Mouse (Mus musculus) liver, adult 2 months (tissue): ENCODE results near the gene Rab1b.

Experiments used
- CTCF ChIP-seq: fragments of 200-500 bp; IDR thresholded peaks from 2 replicates; pipeline ENCODE4 v1.5.1; 2011; ENCODE audit warnings: low read depth, low read length, control low read depth
- POLR2A ChIP-seq: fragments of 200-500 bp; IDR thresholded peaks from 2 replicates; pipeline ENCODE4 v1.6.1; 2011; ENCODE audit warnings: low read length, control low read depth; ENCODE audit not compliant: insufficient read depth; ENCODE audit errors: extremely low read depth

DNA sequence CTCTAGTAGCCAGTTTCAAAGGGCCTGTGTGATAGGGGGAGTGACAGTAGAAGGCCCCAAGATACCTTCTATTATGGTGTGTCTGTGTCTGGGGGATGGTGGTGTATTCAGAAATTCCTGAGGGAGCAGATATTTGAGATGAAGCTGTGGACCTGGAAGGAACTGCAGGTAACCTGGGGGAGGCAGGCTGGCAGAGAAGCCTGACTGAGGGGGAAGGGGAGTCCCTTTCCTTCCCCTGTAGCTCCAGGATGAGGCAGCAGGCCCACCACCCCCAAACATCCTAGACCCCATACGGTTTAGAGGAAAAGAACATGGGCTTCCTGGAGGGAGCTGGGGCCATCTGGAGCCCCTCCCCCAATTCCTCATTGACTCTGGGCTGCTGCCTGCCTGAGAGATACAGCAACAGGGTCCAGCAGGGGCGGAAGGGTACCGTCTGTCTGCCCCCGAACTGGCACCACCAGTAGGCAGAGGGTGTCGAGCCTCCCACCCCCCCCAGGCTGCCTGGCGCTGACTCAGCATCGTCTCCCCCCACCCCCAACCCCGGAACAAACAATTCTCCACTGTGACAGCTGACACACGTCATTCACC is 10.9 kb downstream of the Rab1b start:
- TF ChIP-seq CTCF (no peak), POLR2A (no peak)
